15 mouse cellular contexts compared by ENCODE assay signal in genomic region chrX:129739226-129739625, GRCm38 (mm10).
"Had no signal": no experiment of that assay in that cellular context is flagged by ENCODE, and none has a peak within 500 bp of the region (broad histone marks: within the 10 kb centered on the region; RNA-seq: fewer than 3 reads in every experiment).

No protein-coding gene starts in this region.

- DNase-seq: gastrocnemius, postnatal 14 days; gastrocnemius, postnatal 36 days; heart, adult 18-20 months; heart, postnatal 14 days; heart, postnatal 36 days; kidney, adult 11 months; kidney, adult 2 months; kidney, adult 9 months; kidney, postnatal 14 days; kidney, postnatal 36 days; layer of hippocampus, adult 9-11 months; liver; liver, embryonic 13.5 days had no signal

- ATAC-seq: hindbrain, postnatal 0 days; intestine, embryonic 16.5 days had no signal
